Mouse (Mus musculus) heart, embryonic 13.5 days (tissue): Measurements from ENCODE around the gene Hapln1. TPM values are rescaled to one million over a fixed set of nuclear protein-coding genes. Genes with fewer than 3 reads are reported as not detected.

Experiments used
- ATAC-seq: fragments of 200-750 bp; cut with Nextera tagmentation; 2 replicates; pipeline ENCODE4 v1.8.0; 2017; ENCODE audit warnings: moderate TSS enrichment; ENCODE audit not compliant: insufficient number of reproducible peaks, low FRiP score, low TSS enrichment; ENCODE audit errors: extremely low read depth
- H3K27ac ChIP-seq: fragments of 300-500 bp; sonication (generic); replicated peaks from 2 replicates; pipeline ENCODE4 v1.5.1; 2015; ENCODE audit warnings: moderate library complexity, mild to moderate bottlenecking, inconsistent platforms
- H3K27me3 ChIP-seq: fragments of 300-500 bp; sonication (generic); replicated peaks from 2 replicates; pipeline ENCODE4 v1.6.1; 2015; ENCODE audit warnings: mild to moderate bottlenecking, inconsistent platforms
- H3K36me3 ChIP-seq: fragments of 300-500 bp; sonication (generic); 2 replicates; pipeline ENCODE4 v1.6.1; 2015; ENCODE audit warnings: mild to moderate bottlenecking, inconsistent platforms
- H3K4me1 ChIP-seq: fragments of 300-500 bp; sonication (generic); 2 replicates; pipeline ENCODE4 v1.6.1; 2015; ENCODE audit warnings: inconsistent platforms
- H3K4me2 ChIP-seq: fragments of 300-500 bp; sonication (generic); 2 replicates; pipeline ENCODE4 v1.6.1; 2015; ENCODE audit warnings: inconsistent platforms, mild to moderate bottlenecking, moderate library complexity
- H3K4me3 ChIP-seq: fragments of 300-500 bp; sonication (generic); 2 replicates; pipeline ENCODE4 v1.5.1; 2015; ENCODE audit warnings: moderate library complexity, mild to moderate bottlenecking, inconsistent platforms
- H3K9ac ChIP-seq: fragments of 300-500 bp; sonication (generic); 2 replicates; pipeline ENCODE4 v1.6.1; 2015; ENCODE audit warnings: inconsistent platforms, mild to moderate bottlenecking, moderate library complexity
- H3K9me3 ChIP-seq: fragments of 300-500 bp; sonication (generic); 2 replicates; pipeline ENCODE4 v1.6.1; 2016; ENCODE audit warnings: inconsistent platforms
- WGBS: fragments of 180-500 bp; shearing (Covaris S2); methylation state at CpG from one replicate; pipeline ENCODE4 v1.1.7; 2015; ENCODE audit warnings: mixed read lengths; 5-methylcytosine and 5-hydroxymethylcytosine counted together
- polyA plus RNA-seq: library from polyadenylated mRNA; unstranded; fragments of >200 nt; fragmentation: Nextera tagmentation; extraction: Ambion mirVana; gene quantifications from 2 replicates; pipeline ENCODE4 v1.2.1, GENCODE M21; 2015

Hapln1 gene
- polyA plus RNA-seq, 1 experiment from 2014 or later = 12.6 TPM

GRCm38 (mm10) chr13:89548203-89548740 is 8.7 kb downstream of the Hapln1 start:
- H3K4me1 ChIP-seq = peaks cover 10% of the 10 kb centered on the region; the same call in 1 of the 2 replicates
- no peak overlapping the region for H3K4me3 ChIP-seq
- no peaks in the 10 kb centered on the region for H3K27me3 ChIP-seq
- no peak overlapping the region for H3K9ac ChIP-seq
- ATAC-seq = no peak
- no peaks in the 10 kb centered on the region for H3K9me3 ChIP-seq
- WGBS = 23% methylated on average over 2 of the region's 2 CpGs
- H3K4me2 ChIP-seq = no peak overlapping the region
- no peaks in the 10 kb centered on the region for H3K36me3 ChIP-seq
- no peak overlapping the region for H3K27ac ChIP-seq

DNA sequence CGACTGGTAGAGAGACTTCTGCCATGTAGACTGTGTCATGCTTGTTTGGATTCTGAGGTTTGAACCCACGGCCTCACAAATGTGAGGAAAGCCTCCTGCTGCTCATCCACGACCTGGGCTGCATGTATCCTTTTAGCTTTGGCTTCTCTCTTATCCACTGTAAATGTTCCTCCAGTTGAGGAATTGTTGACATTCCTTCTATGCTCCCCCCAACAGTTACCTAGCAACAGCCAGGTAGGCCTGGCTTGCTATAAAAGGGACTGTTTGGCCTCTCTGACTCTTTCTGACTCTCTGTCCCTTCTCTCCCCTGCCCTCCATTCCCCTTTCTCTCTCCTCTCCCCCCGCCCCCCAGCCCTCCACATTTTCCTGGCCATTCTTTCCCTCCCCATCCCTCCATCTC is 9.9 kb downstream of the Hapln1 start:
- ATAC-seq = no peak
- Histone ChIP-seq H3K4me2 (no peak overlapping the region), H3K4me1 (peaks cover 10% of the 10 kb centered on the region; the same call in 1 of the 2 replicates), H3K27me3 (no peaks in the 10 kb centered on the region), H3K4me3 (no peak overlapping the region), H3K27ac (no peak overlapping the region), H3K9ac (no peak overlapping the region), H3K9me3 (no peaks in the 10 kb centered on the region), H3K36me3 (no peaks in the 10 kb centered on the region)
- 43% methylated on average over 4 of the region's 4 CpGs for WGBS

GRCm38 (mm10) chr13:89551502-89551901 is 11.9 kb downstream of the Hapln1 start:
- H3K9me3 ChIP-seq = no peaks in the 10 kb centered on the region

DNA sequence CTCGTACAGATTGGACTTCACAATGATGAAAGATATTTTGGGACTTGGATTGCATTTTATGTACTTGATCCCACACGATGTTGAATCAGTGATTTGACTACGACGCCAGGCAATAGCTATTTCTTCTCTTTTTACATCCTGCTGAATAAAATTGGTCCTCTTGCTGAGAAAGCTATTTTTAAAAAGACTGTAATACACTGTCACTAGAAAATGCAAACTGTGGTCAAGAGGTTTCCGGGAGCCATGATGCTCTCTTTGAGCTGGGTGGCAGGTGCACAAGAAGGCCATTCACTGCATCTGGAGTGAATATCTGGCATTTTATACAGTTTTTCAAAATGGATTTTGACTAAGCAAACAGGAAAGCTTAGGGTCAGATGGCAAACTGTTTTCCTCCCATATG is 24.9 kb downstream of the Hapln1 start:
- Histone ChIP-seq H3K4me1 (no peaks in the 10 kb centered on the region), H3K4me3 (no peak overlapping the region), H3K27me3 (no peaks in the 10 kb centered on the region), H3K36me3 (no peaks in the 10 kb centered on the region), H3K27ac (no peak overlapping the region), H3K4me2 (no peak overlapping the region), H3K9me3 (no peaks in the 10 kb centered on the region), H3K9ac (no peak overlapping the region)
- WGBS = 75% methylated on average over 5 of the region's 5 CpGs
- ATAC-seq = no peak

More at GRCm38 (mm10) chr13:89551502-89551901, 11.9 kb downstream of the Hapln1 start:
- Histone ChIP-seq H3K4me3 (no peak overlapping the region), H3K4me1 (peaks cover 10% of the 10 kb centered on the region; the same call in 1 of the 2 replicates), H3K9ac (no peak overlapping the region), H3K36me3 (no peaks in the 10 kb centered on the region), H3K4me2 (no peak overlapping the region), H3K27me3 (no peaks in the 10 kb centered on the region), H3K27ac (no peak overlapping the region)
- ATAC-seq = no peak
- WGBS = 11% methylated on average over 1 of the region's 1 CpGs

- WGBS = 63% methylated on average over 4 of the region's 4 CpGs
- Histone ChIP-seq H3K4me3 (no peak overlapping the region), H3K4me1 (no peaks in the 10 kb centered on the region), H3K27me3 (no peaks in the 10 kb centered on the region), H3K27ac (no peak overlapping the region), H3K36me3 (no peaks in the 10 kb centered on the region), H3K4me2 (no peak overlapping the region), H3K9me3 (no peaks in the 10 kb centered on the region), H3K9ac (no peak overlapping the region)
- no peak for ATAC-seq
Measured at GRCm38 (mm10) chr13:89566300-89566699, 26.7 kb downstream of the Hapln1 start.

- no peaks in the 10 kb centered on the region for H3K27me3 ChIP-seq
- WGBS = 92% methylated on average over 2 of the region's 2 CpGs
- H3K9ac ChIP-seq = no peak overlapping the region
- no peaks in the 10 kb centered on the region for H3K9me3 ChIP-seq
- H3K4me3 ChIP-seq = no peak overlapping the region
- no peak overlapping the region for H3K4me2 ChIP-seq
- 0 out of 2 replicates have a peak, but pooled peaks cover 3% of the 10 kb centered on the region for H3K4me1 ChIP-seq
- no peak for ATAC-seq
- H3K27ac ChIP-seq = no peak overlapping the region
- H3K36me3 ChIP-seq = no peaks in the 10 kb centered on the region
Measured at GRCm38 (mm10) chr13:89579115-89579514, 39.5 kb downstream of the Hapln1 start.

GRCm38 (mm10) chr13:89583138-89583746 is 43.6 kb downstream of the Hapln1 start:
- no peak overlapping the region for H3K4me3 ChIP-seq
- no peak for ATAC-seq

GRCm38 (mm10) chr13:89583747-89584738 is 44.4 kb downstream of the Hapln1 start:
- Histone ChIP-seq H3K4me3 (no peak overlapping the region), H3K4me2 (no peak overlapping the region), H3K4me1 (0 out of 2 replicates have a peak, but pooled peaks cover 3% of the 10 kb centered on the region), H3K36me3 (no peaks in the 10 kb centered on the region), H3K27me3 (no peaks in the 10 kb centered on the region), H3K9me3 (no peaks in the 10 kb centered on the region), H3K9ac (no peak overlapping the region), H3K27ac (no peak overlapping the region)
- ATAC-seq = no peak
- 52% methylated on average over 10 of the region's 10 CpGs for WGBS

More at GRCm38 (mm10) chr13:89583138-89583746, 43.6 kb downstream of the Hapln1 start:
- no peak overlapping the region for H3K9ac ChIP-seq
- H3K4me1 ChIP-seq = 0 out of 2 replicates have a peak, but pooled peaks cover 3% of the 10 kb centered on the region
- H3K27me3 ChIP-seq = no peaks in the 10 kb centered on the region
- WGBS = 64% methylated on average over 4 of the region's 4 CpGs
- no peaks in the 10 kb centered on the region for H3K9me3 ChIP-seq
- no peaks in the 10 kb centered on the region for H3K36me3 ChIP-seq
- H3K4me2 ChIP-seq = no peak overlapping the region
- H3K27ac ChIP-seq = no peak overlapping the region

- no peak overlapping the region for H3K27ac ChIP-seq
Measured at GRCm38 (mm10) chr13:89585144-89585543, 45.5 kb downstream of the Hapln1 start.

GRCm38 (mm10) chr13:89595105-89595504 is 55.5 kb downstream of the Hapln1 start:
- H3K27ac ChIP-seq = no peak overlapping the region
- peaks cover 12% of the 10 kb centered on the region for H3K9me3 ChIP-seq
- no peak for ATAC-seq
- H3K27me3 ChIP-seq = no peaks in the 10 kb centered on the region
- H3K36me3 ChIP-seq = peaks cover 6% of the 10 kb centered on the region
- 78% methylated on average over 4 of the region's 4 CpGs for WGBS
- no peak overlapping the region for H3K9ac ChIP-seq
- no peak overlapping the region for H3K4me2 ChIP-seq
- H3K4me1 ChIP-seq = no peaks in the 10 kb centered on the region
- H3K4me3 ChIP-seq = no peak overlapping the region

More at GRCm38 (mm10) chr13:89585144-89585543, 45.5 kb downstream of the Hapln1 start:
- no peak overlapping the region for H3K4me2 ChIP-seq
- H3K9me3 ChIP-seq = no peaks in the 10 kb centered on the region
- 40% methylated on average over 1 of the region's 1 CpGs for WGBS
- H3K27me3 ChIP-seq = no peaks in the 10 kb centered on the region
- no peak for ATAC-seq
- no peak overlapping the region for H3K9ac ChIP-seq
- H3K36me3 ChIP-seq = no peaks in the 10 kb centered on the region
- H3K4me1 ChIP-seq = 0 out of 2 replicates have a peak, but pooled peaks cover 3% of the 10 kb centered on the region
- H3K4me3 ChIP-seq = no peak overlapping the region

DNA sequence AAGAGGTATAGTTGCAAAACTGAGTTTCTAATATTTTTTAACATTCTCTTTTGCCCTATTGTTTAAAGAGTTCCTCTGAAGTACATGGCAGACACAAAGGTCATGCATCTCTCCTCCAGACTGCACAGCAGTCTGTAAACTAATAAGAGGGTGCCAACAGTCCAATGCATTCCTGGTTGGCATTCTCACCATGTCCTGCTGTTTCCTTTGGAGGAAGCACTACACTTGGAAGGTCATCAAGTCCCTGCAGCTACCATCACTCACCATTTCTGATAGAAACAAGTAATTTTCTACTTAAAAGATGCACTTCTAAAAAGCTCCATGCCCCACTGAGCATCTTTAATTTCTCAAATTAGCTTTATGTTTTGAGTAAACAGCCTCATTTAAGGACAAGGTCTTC is 57.8 kb downstream of the Hapln1 start:
- Histone ChIP-seq H3K9ac (no peak overlapping the region), H3K4me2 (no peak overlapping the region), H3K4me3 (no peak overlapping the region), H3K27me3 (no peaks in the 10 kb centered on the region), H3K4me1 (no peaks in the 10 kb centered on the region), H3K36me3 (peaks cover 6% of the 10 kb centered on the region), H3K9me3 (peaks cover 12% of the 10 kb centered on the region), H3K27ac (no peak overlapping the region)
- ATAC-seq = no peak
